Mouse (Mus musculus) spleen, adult 2 months (tissue): ENCODE results near the gene Tubb4b.

Experiments used
- CTCF ChIP-seq: fragments of 200-500 bp; IDR thresholded peaks from 2 replicates; pipeline ENCODE4 v1.5.1; 2011; ENCODE audit warnings: mild to moderate bottlenecking, inconsistent platforms; ENCODE audit not compliant: insufficient read depth, insufficient read length, insufficient replicate concordance; ENCODE audit errors: extremely low read depth
- POLR2A ChIP-seq: fragments of 200-500 bp; IDR thresholded peaks from 2 replicates; pipeline ENCODE4 v1.6.1; 2011; ENCODE audit warnings: low read depth, low read length, inconsistent platforms

- TF ChIP-seq POLR2A (no peak), CTCF (0 out of 2 replicates have a peak, but pooled peaks have one; percentile 10)
Observed at GRCm38 (mm10) chr2:25185625-25186574, 38.6 kb downstream of the Tubb4b start.
